In the genomic region with DNA sequence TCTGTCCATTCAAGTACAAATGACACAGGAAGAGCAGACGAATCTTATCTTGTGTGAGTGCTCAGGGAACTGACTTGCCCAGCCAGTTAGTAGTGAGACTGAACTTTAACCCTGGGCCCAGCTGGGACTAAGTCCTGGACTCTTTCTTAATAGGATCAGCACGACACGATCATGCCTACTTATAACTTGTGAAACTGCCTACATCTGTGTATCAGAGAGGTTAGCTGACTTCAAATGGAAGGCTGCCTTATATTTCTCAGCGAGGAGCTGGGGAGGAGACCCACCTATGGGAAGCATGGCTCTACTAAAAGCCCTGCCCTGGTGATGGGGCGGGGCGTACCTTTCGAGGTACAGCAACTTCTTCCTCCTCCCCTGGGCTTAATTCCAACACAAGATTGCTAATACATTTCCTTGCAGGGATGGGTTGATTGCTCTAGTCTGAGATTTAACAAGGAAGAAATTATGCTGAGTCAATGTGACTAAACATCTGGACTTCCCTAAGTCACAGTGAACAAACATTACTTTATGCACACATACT, we compare ENCODE assay signal across 10 mouse cellular contexts. TPM values are rescaled to one million over a fixed set of nuclear protein-coding genes. Genes with fewer than 3 reads are reported as not detected.
DNase-seq lines count a peak whose midpoint lies in the region; ATAC-seq lines count a peak whose summit lies in the region.
"Had no signal": no experiment of that assay in that cellular context is flagged by ENCODE, and none has a peak within 500 bp of the region (broad histone marks: within the 10 kb centered on the region; RNA-seq: fewer than 3 reads in every experiment).

No protein-coding gene starts in this region.

- H3K9me3 ChIP-seq in embryonic facial prominence, embryonic 15.5 days (replicated peaks): no peaks in the 10 kb centered on the region
- H3K9me3 ChIP-seq in liver, embryonic 15.5 days (replicated peaks): no peaks in the 10 kb centered on the region
- no peaks in the 10 kb centered on the region for H3K9me3 ChIP-seq in forebrain, embryonic 13.5 days (replicated peaks)

- H3K27ac ChIP-seq in embryonic facial prominence, embryonic 15.5 days (replicated peaks): peak overlapping the region; percentile 65; the same call in 1 of the 2 replicates
- H3K27ac ChIP-seq in liver, embryonic 15.5 days (replicated peaks): peak overlapping the region; percentile 74
- H3K27ac ChIP-seq in forebrain, embryonic 13.5 days: no peak overlapping the region

- no peak overlapping the region for H3K4me2 ChIP-seq in embryonic facial prominence, embryonic 15.5 days (replicated peaks)
- 0 out of 2 replicates have a peak overlapping the region, but pooled peaks have one; percentile 6 for H3K4me2 ChIP-seq in liver, embryonic 15.5 days
- no peak overlapping the region for H3K4me2 ChIP-seq in forebrain, embryonic 13.5 days

- peaks cover 22% of the 10 kb centered on the region for H3K4me1 ChIP-seq in embryonic facial prominence, embryonic 15.5 days
- H3K4me1 ChIP-seq in liver, embryonic 15.5 days (replicated peaks): peaks cover 55% of the 10 kb centered on the region
- peaks cover 14% of the 10 kb centered on the region for H3K4me1 ChIP-seq in forebrain, embryonic 13.5 days

- H3K9ac ChIP-seq in embryonic facial prominence, embryonic 15.5 days: no peak overlapping the region
- no peak overlapping the region for H3K9ac ChIP-seq in liver, embryonic 15.5 days
- no peak overlapping the region for H3K9ac ChIP-seq in forebrain, embryonic 13.5 days

- no peaks in the 10 kb centered on the region for H3K36me3 ChIP-seq in embryonic facial prominence, embryonic 15.5 days
- H3K36me3 ChIP-seq in liver, embryonic 15.5 days (replicated peaks): no peaks in the 10 kb centered on the region
- peaks cover 6% of the 10 kb centered on the region; the same call in 1 of the 2 replicates for H3K36me3 ChIP-seq in forebrain, embryonic 13.5 days (ENCODE audit: poor library complexity, severe bottlenecking)

- WGBS in embryonic facial prominence, embryonic 15.5 days: 53% methylated on average over 7 of the region's 7 CpGs
- 44% methylated on average over 7 of the region's 7 CpGs for WGBS in liver, embryonic 15.5 days (ENCODE audit: insufficient replicate concordance)
- WGBS in forebrain, embryonic 13.5 days: 76% methylated on average over 7 of the region's 7 CpGs

- H3K4me3 ChIP-seq in embryonic facial prominence, embryonic 15.5 days (replicated peaks): no peak overlapping the region
- no peak overlapping the region for H3K4me3 ChIP-seq in liver, embryonic 15.5 days (replicated peaks)
- H3K4me3 ChIP-seq in forebrain, embryonic 13.5 days: no peak overlapping the region

- peak; percentile 46 for DNase-seq in urinary bladder, postnatal 25 days (ENCODE audit: low spot score)
- DNase-seq in urinary bladder, postnatal 4 days (ENCODE audit: low spot score in 2 of 2): no peak
- DNase-seq in yolk sac, embryonic 10.5 days (ENCODE audit: low spot score): peak; percentile 79
- DNase-seq in frontal cortex, postnatal 14 days (ENCODE audit: low spot score in 2 of 2): no peak
- no peak for DNase-seq in frontal cortex, postnatal 10 days (ENCODE audit: low spot score in 2 of 2)
- DNase-seq: cerebellum, postnatal 14 days; thymus, postnatal 4 days had no signal

- H3K27me3 ChIP-seq in embryonic facial prominence, embryonic 15.5 days: no peaks in the 10 kb centered on the region
- H3K27me3 ChIP-seq in liver, embryonic 15.5 days: no peaks in the 10 kb centered on the region
- no peaks in the 10 kb centered on the region for H3K27me3 ChIP-seq in forebrain, embryonic 13.5 days

- ATAC-seq in embryonic facial prominence, embryonic 15.5 days (ENCODE audit: insufficient number of reproducible peaks, low FRiP score, low TSS enrichment, low read depth): no peak
- no peak for ATAC-seq in liver, embryonic 15.5 days (ENCODE audit: insufficient read depth)
- ATAC-seq in forebrain, embryonic 13.5 days: no peak

RNA-seq across cellular contexts. Expression of gene Pgd, which starts 3.9 kb away (rescaled TPM):
- polyA plus RNA-seq in embryonic facial prominence, embryonic 15.5 days (2015; fragmentation: Nextera tagmentation; extraction: Ambion mirVana): 104 and 106 TPM in 2 replicates
- 73.5 and 73.9 TPM in 2 replicates for polyA plus RNA-seq in liver, embryonic 15.5 days (2015; fragmentation: Nextera tagmentation; extraction: Ambion mirVana)
- 96.4 and 107 TPM in 2 replicates for polyA plus RNA-seq in forebrain, embryonic 13.5 days (2015; fragmentation: Nextera tagmentation; extraction: Ambion mirVana)

RNA-seq across cellular contexts. Expression of gene Cenps, which starts 33.0 kb away (rescaled TPM):
- polyA plus RNA-seq in embryonic facial prominence, embryonic 15.5 days (2015; fragmentation: Nextera tagmentation; extraction: Ambion mirVana): 26.5 and 28.5 TPM in 2 replicates
- 9.8 and 12.4 TPM in 2 replicates for polyA plus RNA-seq in liver, embryonic 15.5 days (2015; fragmentation: Nextera tagmentation; extraction: Ambion mirVana)
- 38.7 and 40.7 TPM in 2 replicates for polyA plus RNA-seq in forebrain, embryonic 13.5 days (2015; fragmentation: Nextera tagmentation; extraction: Ambion mirVana)

RNA-seq across cellular contexts. Expression of gene Cort, which starts 43.9 kb away (rescaled TPM):
- polyA plus RNA-seq in embryonic facial prominence, embryonic 15.5 days (2015; fragmentation: Nextera tagmentation; extraction: Ambion mirVana): 0.35 TPM in 1 of 2 replicates, not detected in the other
- polyA plus RNA-seq in liver, embryonic 15.5 days (2015; fragmentation: Nextera tagmentation; extraction: Ambion mirVana): 0.14 TPM in 1 of 2 replicates, not detected in the other
- polyA plus RNA-seq in forebrain, embryonic 13.5 days (2015; fragmentation: Nextera tagmentation; extraction: Ambion mirVana): 0.28 TPM in 1 of 2 replicates, not detected in the other

Comparison
In these comparisons a context has a peak if more than half of its experiments do, and no peak if none do; other contexts are left out.
1. DNase-seq: peak in urinary bladder, postnatal 25 days (single experiment) and yolk sac, embryonic 10.5 days (single experiment); none in urinary bladder, postnatal 4 days (0 of 2), frontal cortex, postnatal 14 days (0 of 2) and frontal cortex, postnatal 10 days (0 of 2).